Mouse (Mus musculus) heart, postnatal 0 days (tissue): ENCODE results near the gene Galnt14. TPM values are rescaled to one million over a fixed set of nuclear protein-coding genes. Genes with fewer than 3 reads are reported as not detected.

Experiments
- ATAC-seq: fragments of 200-750 bp; cut with Nextera tagmentation; 2 replicates; pipeline ENCODE4 v1.8.0; 2017; ENCODE audit warnings: low read depth, moderate number of reproducible peaks, moderate library complexity; ENCODE audit not compliant: insufficient read depth
- DNase-seq: peaks from one replicate; pipeline ENCODE4 v3.0.0-alpha.2; 2016; ENCODE audit warnings: low spot score
- H3K27ac ChIP-seq: fragments of 300-500 bp; sonication (generic); 2 replicates; pipeline ENCODE4 v1.5.1; 2014; ENCODE audit warnings: low read depth, mild to moderate bottlenecking
- H3K27me3 ChIP-seq: fragments of 300-500 bp; sonication (generic); 2 replicates; pipeline ENCODE4 v1.6.1; 2014; ENCODE audit warnings: low read length, mixed read lengths; ENCODE audit not compliant: control insufficient read depth, insufficient read depth
- H3K36me3 ChIP-seq: fragments of 300-500 bp; sonication (generic); replicated peaks from 2 replicates; pipeline ENCODE4 v1.6.1; 2014; ENCODE audit warnings: low read length, mixed read lengths; ENCODE audit not compliant: control insufficient read depth, insufficient read depth
- H3K4me1 ChIP-seq: fragments of 300-500 bp; sonication (generic); 2 replicates; pipeline ENCODE4 v1.6.1; 2014; ENCODE audit warnings: antibody characterized with exemption; ENCODE audit not compliant: control insufficient read depth, insufficient read depth
- H3K4me2 ChIP-seq: fragments of 300-500 bp; sonication (generic); 2 replicates; pipeline ENCODE4 v1.6.1; 2014; ENCODE audit warnings: low read depth, mild to moderate bottlenecking, low read length, moderate library complexity
- H3K4me3 ChIP-seq: fragments of 300-500 bp; sonication (generic); 2 replicates; pipeline ENCODE4 v1.5.1; 2014; ENCODE audit warnings: low read depth, low read length
- H3K9ac ChIP-seq: fragments of 300-500 bp; sonication (generic); replicated peaks from 2 replicates; pipeline ENCODE4 v1.6.1; 2014; ENCODE audit warnings: low read depth, low read length, mixed read lengths
- H3K9me3 ChIP-seq: fragments of 300-500 bp; sonication (generic); replicated peaks from 2 replicates; pipeline ENCODE4 v1.6.1; 2016; ENCODE audit warnings: low read length; ENCODE audit not compliant: control insufficient read depth
- CTCF ChIP-seq: IDR thresholded peaks from 2 replicates; pipeline ENCODE4 v1.5.1; 2016; ENCODE audit warnings: antibody characterized with exemption, control low read depth, low read depth
- EP300 ChIP-seq: IDR thresholded peaks from 2 replicates; pipeline ENCODE4 v1.6.1; 2016; ENCODE audit warnings: antibody characterized with exemption, low read depth
- WGBS: fragments of 180-500 bp; shearing (Covaris S2); extraction: QIAGEN DNeasy Blood & Tissue Kit; methylation state at CpG from one replicate; pipeline ENCODE4 v1.1.7; 2014; 5-methylcytosine and 5-hydroxymethylcytosine counted together
- polyA plus RNA-seq: library from polyadenylated mRNA; unstranded; fragments of >200 nt; fragmentation: Nextera tagmentation; extraction: Ambion mirVana; gene quantifications from 2 replicates; pipeline ENCODE4 v1.2.1, GENCODE M21; 2015
- total RNA-seq: library from RNA; depleted of rRNA; stranded (reverse); fragments of >200 nt; gene quantifications from 2 replicates; pipeline ENCODE4 v1.2.3, GENCODE M21; 2014; ENCODE audit warnings: low replicate concordance

Gene Galnt14
- total and polyA plus RNA-seq, 2 experiments from 2014 or later = 0.14 TPM; not detected in 1

- TF ChIP-seq CTCF = no peak
- TF ChIP-seq EP300 = no peak
- Histone ChIP-seq H3K36me3 (no peaks in the 10 kb centered on the region), H3K4me3 (no peak overlapping the region), H3K27me3 (peaks cover 8% of the 10 kb centered on the region), H3K9ac (no peak overlapping the region), H3K9me3 (no peaks in the 10 kb centered on the region), H3K4me1 (no peaks in the 10 kb centered on the region), H3K27ac (no peak overlapping the region), H3K4me2 (no peak overlapping the region)
- ATAC-seq (no peak), DNase-seq (no peak)
Observed at GRCm38 (mm10) chr17:73703571-73703970, 6.7 kb downstream of the Galnt14 start.

- H3K36me3 ChIP-seq = no peaks in the 10 kb centered on the region
- no peak for ATAC-seq
- TF ChIP-seq CTCF (no peak), EP300 (no peak)
- no peak overlapping the region for H3K4me3 ChIP-seq
- no peaks in the 10 kb centered on the region for H3K4me1 ChIP-seq
- no peak for DNase-seq
- no peak overlapping the region for H3K4me2 ChIP-seq
- H3K27ac ChIP-seq = no peak overlapping the region
- 37% methylated on average over 7 of the region's 7 CpGs for WGBS
- H3K9ac ChIP-seq = no peak overlapping the region
- H3K27me3 ChIP-seq = no peaks in the 10 kb centered on the region
- no peaks in the 10 kb centered on the region for H3K9me3 ChIP-seq
Observed at GRCm38 (mm10) chr17:73701016-73701415, 9.2 kb downstream of the Galnt14 start.

GRCm38 (mm10) chr17:73699881-73700280 lies 10.4 kb downstream of the Galnt14 start:
- Histone ChIP-seq H3K4me2 (no peak overlapping the region), H3K4me1 (no peaks in the 10 kb centered on the region), H3K36me3 (no peaks in the 10 kb centered on the region), H3K4me3 (no peak overlapping the region), H3K9me3 (no peaks in the 10 kb centered on the region), H3K9ac (no peak overlapping the region), H3K27me3 (no peaks in the 10 kb centered on the region), H3K27ac (no peak overlapping the region)
- no peak for TF ChIP-seq EP300
- no peak for ATAC-seq
- 53% methylated on average over 6 of the region's 6 CpGs for WGBS
- no peak for DNase-seq

GRCm38 (mm10) chr17:73694206-73694952 lies 15.9 kb downstream of the Galnt14 start:
- WGBS = 89% methylated on average over 3 of the region's 3 CpGs
- ATAC-seq = no peak
- no peaks in the 10 kb centered on the region for H3K9me3 ChIP-seq

GRCm38 (mm10) chr17:73688261-73688660 lies 22.0 kb downstream of the Galnt14 start:
- H3K9ac ChIP-seq = no peak overlapping the region
- WGBS = 69% methylated on average over 3 of the region's 3 CpGs
- TF ChIP-seq EP300 (no peak), CTCF (no peak)

More at GRCm38 (mm10) chr17:73694206-73694952, 15.9 kb downstream of the Galnt14 start:
- DNase-seq = no peak
- Histone ChIP-seq H3K27ac (no peak overlapping the region), H3K27me3 (no peaks in the 10 kb centered on the region), H3K4me2 (no peak overlapping the region), H3K4me1 (no peaks in the 10 kb centered on the region), H3K9ac (no peak overlapping the region), H3K36me3 (no peaks in the 10 kb centered on the region), H3K4me3 (no peak overlapping the region)
- TF ChIP-seq EP300 (no peak), CTCF (no peak)

GRCm38 (mm10) chr17:73686292-73686691 lies 24.0 kb downstream of the Galnt14 start:
- H3K4me3 ChIP-seq = no peak overlapping the region
- TF ChIP-seq EP300 = no peak
- no peak for TF ChIP-seq CTCF
- H3K9ac ChIP-seq = no peak overlapping the region
- WGBS = 85% methylated on average over 8 of the region's 8 CpGs
- no peaks in the 10 kb centered on the region for H3K4me1 ChIP-seq
- H3K27me3 ChIP-seq = no peaks in the 10 kb centered on the region
- no peak overlapping the region for H3K4me2 ChIP-seq
- ATAC-seq (no peak), DNase-seq (no peak)
- H3K36me3 ChIP-seq = no peaks in the 10 kb centered on the region
- no peak overlapping the region for H3K27ac ChIP-seq
- H3K9me3 ChIP-seq = no peaks in the 10 kb centered on the region

More at GRCm38 (mm10) chr17:73688261-73688660, 22.0 kb downstream of the Galnt14 start:
- no peak for ATAC-seq
- no peaks in the 10 kb centered on the region for H3K27me3 ChIP-seq
- H3K36me3 ChIP-seq = no peaks in the 10 kb centered on the region
- no peaks in the 10 kb centered on the region for H3K9me3 ChIP-seq
- no peak for DNase-seq
- H3K27ac ChIP-seq = no peak overlapping the region
- no peaks in the 10 kb centered on the region for H3K4me1 ChIP-seq
- H3K4me2 ChIP-seq = no peak overlapping the region
- H3K4me3 ChIP-seq = no peak overlapping the region
